Mouse (Mus musculus) small intestine, adult 2 months (tissue): ENCODE results near the gene Gnat2. TPM values are rescaled to one million over a fixed set of nuclear protein-coding genes. Genes with fewer than 3 reads are reported as not detected.

ENCODE experiments used
- H3K27ac ChIP-seq: fragments of 200-500 bp; 2 replicates; pipeline ENCODE4 v1.5.1; 2012; ENCODE audit warnings: low read depth, low read length, control low read depth, inconsistent platforms; ENCODE audit not compliant: insufficient read depth
- H3K27me3 ChIP-seq: fragments of 200-500 bp; 2 replicates; pipeline ENCODE4 v1.6.1; 2012; ENCODE audit warnings: mild to moderate bottlenecking, moderate library complexity, low read length, inconsistent platforms; ENCODE audit not compliant: control insufficient read depth, insufficient read depth
- H3K36me3 ChIP-seq: fragments of 200-500 bp; 2 replicates; pipeline ENCODE4 v1.6.1; 2012; ENCODE audit warnings: mild to moderate bottlenecking, low read length, control low read depth, inconsistent platforms; ENCODE audit not compliant: control insufficient read depth, insufficient read depth
- H3K4me1 ChIP-seq: fragments of 200-500 bp; 2 replicates; pipeline ENCODE4 v1.6.1; 2012; ENCODE audit warnings: low read length, inconsistent platforms, mixed read lengths; ENCODE audit not compliant: control insufficient read depth, insufficient read depth, insufficient read length
- H3K4me3 ChIP-seq: fragments of 200-500 bp; 2 replicates; pipeline ENCODE4 v1.5.1; 2012; ENCODE audit warnings: low read depth, mild to moderate bottlenecking, control low read depth, inconsistent platforms, low read length, moderate library complexity
- CTCF ChIP-seq: fragments of 200-500 bp; IDR thresholded peaks from 2 replicates; pipeline ENCODE4 v1.5.1; 2012; ENCODE audit warnings: low read depth, mild to moderate bottlenecking, control low read depth, inconsistent platforms, low read length, moderate library complexity, mixed read lengths; ENCODE audit not compliant: insufficient replicate concordance, insufficient read length; ENCODE audit errors: extremely low read depth
- POLR2A ChIP-seq: fragments of 200-500 bp; IDR thresholded peaks from 2 replicates; pipeline ENCODE4 v1.6.1; 2012; ENCODE audit warnings: low read depth, mild to moderate bottlenecking, control low read depth, inconsistent platforms, low read length, moderate library complexity
- WGBS: fragments of 180-500 bp; shearing (Covaris S2); methylation state at CpG from one replicate; pipeline ENCODE4 v1.1.7; 2018; 5-methylcytosine and 5-hydroxymethylcytosine counted together
- polyA plus RNA-seq: library from polyadenylated mRNA; depleted of rRNA; stranded (reverse); fragments of >200 nt; gene quantifications from 2 replicates; pipeline ENCODE4 v1.2.3, GENCODE M21; 2012

The Gnat2 gene
- polyA plus RNA-seq, 1 experiment = 0.91 TPM

DNA sequence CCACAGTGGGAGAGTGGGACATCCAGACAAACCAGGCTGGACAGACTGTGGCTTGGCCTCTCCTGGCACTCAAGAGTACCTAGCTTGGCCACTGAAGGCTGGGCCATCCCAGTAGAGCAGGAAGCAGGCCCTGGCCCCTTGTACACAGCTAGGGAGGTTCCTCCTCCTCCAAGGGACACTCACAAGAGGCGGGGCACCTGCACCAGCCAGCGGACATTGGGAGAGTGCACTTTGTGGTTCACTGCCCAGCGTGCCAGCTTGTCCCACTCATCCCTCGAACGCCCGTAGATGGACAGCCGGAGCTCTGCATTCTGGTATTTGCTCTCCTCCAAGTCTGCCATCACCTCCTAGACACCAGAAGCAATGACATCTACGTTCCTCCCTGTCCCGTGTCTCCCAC lies 15.8 kb upstream of the Gnat2 start:
- no peak for TF ChIP-seq CTCF
- no peak for TF ChIP-seq POLR2A
- no peaks in the 10 kb centered on the region for H3K4me1 ChIP-seq
- H3K36me3 ChIP-seq = peaks cover 54% of the 10 kb centered on the region
- H3K27ac ChIP-seq = no peak overlapping the region
- H3K27me3 ChIP-seq = no peaks in the 10 kb centered on the region
- WGBS = 90% methylated on average over 9 of the region's 9 CpGs
- no peak overlapping the region for H3K4me3 ChIP-seq

DNA sequence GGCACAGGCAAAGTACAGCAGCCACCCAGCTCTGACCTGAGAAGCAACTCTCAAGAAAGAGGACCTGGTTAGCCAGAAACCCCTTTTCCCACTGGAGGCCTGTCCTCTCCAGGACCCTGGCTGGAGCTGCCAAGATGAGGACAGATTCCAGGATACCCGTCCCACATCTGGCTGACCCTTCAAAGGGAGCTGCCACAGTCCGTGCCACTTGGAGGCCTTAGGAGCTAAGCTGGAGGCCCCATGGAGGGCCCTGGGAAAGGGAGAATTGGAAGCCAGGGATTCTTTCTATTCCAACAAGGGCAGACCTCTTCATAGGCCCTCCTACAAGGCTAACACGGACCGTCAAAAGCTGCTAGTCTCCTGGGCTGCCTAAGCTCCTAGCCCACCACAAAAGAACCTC lies 10.9 kb upstream of the Gnat2 start:
- WGBS = 81% methylated on average over 4 of the region's 4 CpGs
- Histone ChIP-seq H3K4me1 (peaks cover 11% of the 10 kb centered on the region; the same call in 1 of the 2 replicates), H3K27me3 (no peaks in the 10 kb centered on the region), H3K36me3 (peaks cover 31% of the 10 kb centered on the region), H3K27ac (no peak overlapping the region), H3K4me3 (no peak overlapping the region)
- TF ChIP-seq CTCF = no peak
- no peak for TF ChIP-seq POLR2A

DNA sequence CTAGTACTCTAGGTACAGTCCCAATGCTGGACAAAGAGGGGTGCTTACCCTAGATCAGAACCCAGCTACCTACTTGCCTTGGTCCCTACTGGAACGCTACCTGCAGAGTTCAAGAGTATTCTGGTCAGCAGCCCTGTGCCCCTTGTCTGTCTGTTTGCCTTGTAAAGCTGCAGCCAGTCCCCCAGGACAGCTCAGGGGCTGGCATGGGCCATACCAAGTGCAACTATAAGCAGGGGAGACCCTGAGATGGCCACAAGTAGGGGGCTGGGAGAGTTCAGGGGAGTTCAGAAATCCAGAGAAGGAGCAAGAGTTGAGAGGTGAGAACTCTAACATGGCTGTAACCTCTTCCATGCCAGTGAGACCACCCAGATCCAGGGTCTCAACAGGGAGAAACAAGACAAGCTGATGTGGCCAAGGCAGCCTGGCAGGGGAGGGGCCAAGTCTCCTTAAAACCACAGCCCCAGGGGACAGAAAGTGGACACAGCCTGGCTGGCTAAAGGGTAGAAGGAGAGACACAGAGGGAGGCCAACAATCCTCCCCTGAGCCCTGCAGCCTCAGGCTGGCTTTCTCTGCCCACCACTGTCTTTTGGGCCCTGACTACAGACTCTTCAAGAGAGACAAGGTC lies 10.2 kb upstream of the Gnat2 start:
- H3K27ac ChIP-seq = no peak overlapping the region
- TF ChIP-seq CTCF (no peak), POLR2A (no peak)
- H3K4me3 ChIP-seq = no peak overlapping the region
- WGBS = 84% methylated on average over 1 of the region's 1 CpGs
- peaks cover 13% of the 10 kb centered on the region; the same call in 1 of the 2 replicates for H3K4me1 ChIP-seq
- H3K27me3 ChIP-seq = no peaks in the 10 kb centered on the region
- H3K36me3 ChIP-seq = peaks cover 24% of the 10 kb centered on the region

DNA sequence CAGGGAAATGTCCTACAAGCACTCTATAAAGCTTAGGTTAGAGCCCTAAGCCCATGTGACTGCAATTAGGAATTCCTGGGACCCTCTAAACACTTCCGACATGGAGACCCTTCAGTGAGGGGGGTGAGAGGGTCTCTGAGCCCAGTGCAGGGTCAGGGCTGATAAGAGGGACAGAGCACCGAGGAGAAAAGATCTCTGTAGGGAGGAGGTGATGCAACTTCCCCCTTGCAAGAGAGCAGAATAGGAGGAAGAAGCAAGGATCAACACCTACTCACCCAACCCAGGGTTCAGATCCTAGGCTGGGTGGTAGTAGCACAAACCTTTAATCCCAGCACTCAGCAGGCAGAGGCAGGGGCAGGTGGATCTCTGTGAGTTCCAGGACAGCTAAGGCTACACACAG lies 9.4 kb upstream of the Gnat2 start:
- Histone ChIP-seq H3K4me1 (peaks cover 13% of the 10 kb centered on the region; the same call in 1 of the 2 replicates), H3K27me3 (no peaks in the 10 kb centered on the region), H3K36me3 (peaks cover 20% of the 10 kb centered on the region), H3K27ac (no peak overlapping the region), H3K4me3 (no peak overlapping the region)
- 46% methylated on average over 2 of the region's 2 CpGs for WGBS
- no peak for TF ChIP-seq POLR2A
- TF ChIP-seq CTCF = no peak

DNA sequence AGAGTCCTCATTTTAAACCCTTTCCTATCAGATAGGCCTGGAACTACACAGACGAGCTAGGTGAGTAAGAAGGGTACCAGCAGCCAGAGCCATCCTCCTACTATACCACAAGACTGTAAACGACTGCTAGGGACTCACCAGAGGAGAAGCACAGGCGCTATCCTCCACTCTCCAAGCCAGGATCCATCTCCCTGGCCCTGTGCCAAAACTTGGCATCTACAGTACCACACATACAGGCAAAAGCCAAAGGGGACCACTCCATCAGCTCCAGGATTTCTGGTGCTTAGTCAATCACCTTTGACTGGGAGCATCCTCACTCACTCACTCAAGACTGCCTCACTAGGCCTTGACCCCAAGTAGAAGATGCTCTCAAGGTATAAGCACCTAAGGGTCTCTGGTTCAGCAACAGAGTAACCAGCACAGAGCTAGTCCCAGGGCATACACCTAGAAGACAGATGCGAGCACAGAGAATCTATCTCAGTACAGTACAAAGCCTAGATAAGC lies 8.6 kb upstream of the Gnat2 start:
- no peak overlapping the region for H3K4me3 ChIP-seq
- H3K27me3 ChIP-seq = no peaks in the 10 kb centered on the region
- no peak for TF ChIP-seq POLR2A
- no peak for TF ChIP-seq CTCF
- peaks cover 13% of the 10 kb centered on the region; the same call in 1 of the 2 replicates for H3K4me1 ChIP-seq
- H3K27ac ChIP-seq = no peak overlapping the region
- H3K36me3 ChIP-seq = peaks cover 14% of the 10 kb centered on the region
- WGBS = 50% methylated on average over 4 of the region's 4 CpGs

DNA sequence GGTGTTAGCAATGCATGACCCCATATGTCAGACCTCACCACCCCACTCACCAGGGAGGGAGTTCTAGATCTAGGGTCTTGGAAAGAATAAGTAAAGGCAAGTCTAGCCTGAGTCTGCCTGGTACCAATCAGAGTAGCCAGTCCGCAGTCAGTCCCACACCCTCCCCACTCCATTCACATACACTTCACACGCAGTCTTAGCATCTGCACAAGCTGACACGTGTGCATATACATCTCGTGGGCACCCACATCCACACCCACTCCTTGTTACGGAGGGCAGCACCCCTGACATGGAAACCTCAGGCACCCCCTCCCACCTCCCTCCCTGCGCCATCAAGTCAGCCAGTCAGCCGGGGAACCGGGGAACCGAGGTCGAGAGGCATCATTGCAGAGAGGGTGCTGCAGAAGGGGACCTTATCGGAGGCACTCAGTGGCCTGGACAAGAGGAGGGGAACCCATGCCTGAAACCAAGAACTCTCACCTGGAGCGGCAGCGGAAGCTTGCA lies 7.8 kb upstream of the Gnat2 start:
- Histone ChIP-seq H3K4me3 (peak overlapping the region; percentile 76), H3K27me3 (no peaks in the 10 kb centered on the region), H3K4me1 (peaks cover 13% of the 10 kb centered on the region; the same call in 1 of the 2 replicates), H3K27ac (no peak overlapping the region), H3K36me3 (peaks cover 9% of the 10 kb centered on the region; the same call in 1 of the 2 replicates)
- TF ChIP-seq POLR2A (no peak), CTCF (no peak)
- 8% methylated on average over 13 of the region's 13 CpGs for WGBS

DNA sequence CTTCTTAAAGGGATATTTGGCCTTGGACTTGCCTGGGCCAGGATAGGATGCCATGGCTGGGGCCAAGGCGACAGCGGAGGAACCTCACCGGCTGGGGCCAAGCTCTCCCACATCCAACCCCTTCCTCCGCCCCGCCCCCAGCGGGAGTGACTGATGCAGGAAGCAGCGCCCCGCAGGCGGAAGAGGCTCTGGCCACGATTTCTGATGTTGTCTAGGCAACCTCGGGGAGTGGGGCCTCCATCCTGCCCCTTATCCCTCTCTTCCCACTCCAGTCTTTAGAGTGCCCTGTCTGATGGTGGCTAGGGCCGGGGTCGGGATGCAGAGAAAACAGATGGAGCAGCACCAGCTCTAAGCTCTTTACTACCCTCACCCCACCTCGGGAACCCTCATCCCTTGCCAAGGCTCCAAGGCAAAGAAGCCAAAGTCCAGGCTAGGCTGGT lies 7.3 kb upstream of the Gnat2 start:
- H3K4me3 ChIP-seq = peak overlapping the region; percentile 76
- H3K36me3 ChIP-seq = peaks cover 4% of the 10 kb centered on the region; the same call in 1 of the 2 replicates
- no peaks in the 10 kb centered on the region for H3K27me3 ChIP-seq
- H3K27ac ChIP-seq = peak overlapping the region; percentile 87
- H3K4me1 ChIP-seq = peaks cover 13% of the 10 kb centered on the region; the same call in 1 of the 2 replicates
- 2% methylated on average over 14 of the region's 14 CpGs for WGBS
- TF ChIP-seq CTCF (no peak), POLR2A (0 out of 2 replicates have a peak, but pooled peaks have one; percentile 12)
